Mouse (Mus musculus): ENCODE measurements around the gene Slc13a5. TPM values are rescaled to one million over a fixed set of nuclear protein-coding genes. Genes with fewer than 3 reads are reported as not detected.

The Slc13a5 gene
- polyA plus RNA-seq (2014; fragmentation: Illumina TruSeq; extraction: RNeasy Lipid Tissue Mini Kit (QIAGEN cat#74804)), result not detected

DNA sequence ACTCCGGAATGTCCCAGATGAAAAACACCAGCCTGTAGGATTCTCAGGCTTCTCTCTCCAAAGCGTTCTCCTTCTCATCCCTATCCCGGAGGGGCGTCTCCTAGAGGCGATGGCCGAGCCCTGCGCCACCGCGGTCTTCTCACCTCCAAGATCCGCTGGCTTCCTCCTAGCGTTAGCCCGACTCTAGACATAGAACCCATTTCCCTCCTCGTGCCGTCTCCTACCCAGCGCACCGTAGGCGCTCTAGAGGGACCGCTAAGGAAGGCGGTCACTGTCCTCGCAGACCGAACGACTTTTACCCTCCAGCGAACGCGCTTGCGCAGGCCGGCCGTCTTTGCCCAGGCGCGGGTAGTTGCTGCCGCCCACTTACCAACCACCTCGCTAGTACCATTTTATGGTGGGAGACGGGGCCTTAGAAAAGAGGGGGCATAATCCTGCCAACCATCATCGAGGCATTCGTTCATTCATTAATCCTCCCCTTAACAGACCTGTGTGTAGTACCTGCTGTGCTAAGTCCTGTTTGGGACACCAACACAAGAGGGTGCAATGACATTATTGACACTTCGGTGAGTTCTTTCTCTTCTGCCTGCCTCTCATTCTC lies at the start of gene Slc13a5:
TSS of gene Slc13a5 (minus strand) at position 263 of the 601 bp plus-strand sequence.

DNA sequence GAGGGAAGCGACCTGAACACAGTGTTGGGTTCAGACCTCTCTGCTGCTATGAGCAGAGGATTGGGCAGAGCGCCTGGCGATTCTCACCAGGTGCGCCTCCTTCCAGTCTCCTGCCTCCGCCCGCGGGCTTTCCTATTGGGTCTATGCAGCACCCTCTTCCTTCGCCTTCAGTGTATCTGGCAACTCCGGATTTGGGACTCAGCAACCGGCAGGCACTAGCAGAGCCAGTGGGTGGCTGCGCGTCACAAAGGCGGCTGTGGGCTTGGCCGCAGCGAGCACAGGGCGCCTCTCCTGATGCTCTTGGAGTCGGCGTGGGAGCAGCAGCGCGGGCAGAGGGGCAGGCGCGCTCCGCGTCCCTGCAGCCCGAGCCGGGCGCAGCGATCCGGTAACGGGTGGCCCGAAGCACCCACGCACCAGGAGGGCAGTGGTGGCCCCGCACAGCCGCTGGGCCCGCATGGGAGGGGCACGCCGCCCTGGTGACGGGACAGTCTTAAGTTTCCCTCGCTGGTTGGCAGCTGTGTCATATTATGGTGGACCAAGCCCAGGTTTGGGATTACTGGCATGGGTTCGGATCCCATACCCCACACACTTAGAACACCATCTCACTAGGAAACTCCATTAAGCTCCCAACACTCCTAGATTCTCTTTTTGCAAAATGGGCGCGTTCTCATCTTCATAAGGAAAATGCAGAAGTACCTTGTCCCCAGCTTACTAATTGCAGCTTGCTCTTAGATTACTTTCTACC lies 47.3 kb upstream of the Slc13a5 start, which contains the start of gene Fbxo39:
TSS of gene Fbxo39 (plus strand) at position 294 of the 745 bp plus-strand sequence.

DNA sequence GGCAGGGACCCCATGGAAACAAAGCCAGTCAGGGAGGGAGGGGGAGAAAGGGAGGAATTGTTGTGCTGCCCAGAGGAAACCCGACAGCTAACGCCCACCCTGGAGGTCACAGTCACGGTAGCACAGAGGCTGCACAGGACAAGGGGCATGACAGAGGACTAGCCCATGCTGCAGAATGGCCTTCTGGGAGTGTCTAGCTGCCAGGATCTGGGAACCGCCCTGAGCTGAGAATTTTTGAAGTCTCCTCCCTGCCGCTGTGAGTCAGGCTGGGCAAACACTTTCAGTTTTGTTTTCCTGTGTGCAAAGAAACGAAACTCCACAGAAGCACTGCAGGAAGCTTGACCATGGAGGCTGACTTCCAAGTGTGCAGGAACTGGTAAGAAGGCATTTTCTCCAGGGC lies 34.3 kb upstream of the Slc13a5 start, which contains the start of gene Xaf1:
TSS of gene Xaf1 (plus strand) at position 296 of the 400 bp plus-strand sequence.

DNA sequence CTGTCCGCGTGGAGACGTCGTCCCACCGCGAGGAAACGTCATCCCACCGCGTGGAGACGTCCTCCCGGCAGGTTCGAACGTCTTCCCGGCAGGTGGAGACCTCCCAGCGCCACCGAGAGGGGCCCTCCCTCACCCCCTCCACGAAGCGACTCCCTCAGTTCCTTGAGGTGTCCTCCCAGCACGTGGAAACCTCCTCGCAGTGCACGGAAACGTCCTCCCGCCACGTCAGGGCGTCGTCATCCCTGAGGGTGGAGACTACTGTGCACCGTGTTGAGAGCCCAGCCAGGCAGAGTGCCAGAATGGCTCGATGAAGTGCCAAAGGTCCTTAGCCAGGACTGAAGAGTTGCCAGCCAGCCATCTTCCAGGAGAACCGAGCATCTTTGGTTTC lies 51.6 kb downstream of the Slc13a5 start, which contains the start of gene Med31:
TSS of gene Med31 (minus strand) at position 183 of the 388 bp plus-strand sequence.

DNA sequence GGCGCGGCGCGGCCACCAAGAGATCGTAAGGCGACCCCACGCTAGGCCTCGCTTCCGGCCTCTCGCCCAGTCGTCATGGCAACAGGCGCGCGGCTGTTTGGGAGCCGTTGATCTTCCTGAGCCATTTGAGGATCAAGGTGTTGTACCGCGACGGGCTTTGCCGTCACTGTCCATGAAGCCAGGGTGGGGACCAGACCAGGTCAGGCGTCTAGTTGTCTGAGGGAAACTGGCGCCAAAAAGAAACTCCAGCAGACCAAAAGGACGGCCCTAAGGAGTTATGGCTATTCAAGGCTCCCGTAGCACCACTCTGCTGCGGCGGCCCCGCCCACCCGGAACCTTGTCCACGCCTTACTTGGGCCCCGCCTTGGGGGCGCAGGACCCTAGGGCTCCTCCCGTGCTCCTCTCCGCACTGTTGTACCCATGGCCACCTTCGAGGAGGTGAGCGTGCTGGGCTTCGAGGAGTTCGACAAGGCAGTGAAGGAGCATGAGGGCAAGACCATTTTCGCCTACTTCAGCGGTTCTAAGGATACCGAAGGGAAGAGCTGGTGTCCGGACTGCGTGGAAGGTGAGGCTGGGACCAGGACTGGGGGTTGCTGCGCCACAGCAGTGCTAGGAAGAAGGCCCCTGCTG lies 59.7 kb downstream of the Slc13a5 start, which contains the start of the genes 4933427D14Rik and Txndc17:
TSS of gene 4933427D14Rik (minus strand) at position 256 of the 630 bp plus-strand sequence.
TSS of gene Txndc17 (plus strand) at position 344 of the 630 bp plus-strand sequence.

DNA sequence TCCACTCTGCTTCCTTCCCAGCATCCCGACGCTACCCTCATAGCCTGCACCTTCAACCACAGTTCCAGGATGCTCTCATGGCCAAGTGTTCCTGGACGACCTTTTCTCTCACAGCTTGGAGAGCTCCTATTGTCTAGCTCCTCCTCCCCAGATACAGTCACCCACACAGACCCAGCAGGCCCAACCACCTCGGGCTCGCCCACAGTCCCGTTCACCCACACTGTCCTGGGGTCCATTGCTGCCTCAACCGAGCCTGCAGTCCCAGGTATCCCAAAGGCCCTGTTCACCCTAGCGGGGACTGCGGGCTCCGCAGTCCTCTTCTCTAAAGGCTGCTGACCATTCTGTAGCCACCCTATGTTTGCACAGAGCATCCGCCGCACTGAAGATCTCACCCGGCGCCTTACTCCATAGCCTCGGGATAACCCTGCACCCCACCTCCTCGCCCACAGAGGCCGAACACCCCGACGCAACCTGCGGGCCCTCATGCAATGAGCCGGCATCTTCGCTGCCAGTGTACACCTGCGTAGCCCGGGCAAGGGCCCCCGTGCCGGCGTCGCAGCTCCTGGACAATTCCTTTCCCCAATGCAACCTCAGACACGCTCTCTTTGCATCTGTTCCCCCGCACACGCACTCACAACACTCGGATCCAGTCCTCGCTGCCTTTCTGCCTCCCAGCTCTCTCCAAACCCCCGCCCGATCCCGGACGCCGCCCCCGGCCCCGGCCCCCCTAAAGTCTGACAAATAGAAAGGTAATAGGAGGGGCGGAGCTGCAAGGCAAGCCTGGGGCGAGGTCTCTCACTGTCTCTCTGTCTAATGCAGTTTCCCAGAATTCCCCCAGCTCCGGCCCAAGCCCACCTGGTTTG lies 60.5 kb downstream of the Slc13a5 start, which contains the start of gene Gm43951:
TSS of gene Gm43951 (minus strand) at position 500 of the 863 bp plus-strand sequence.

Other genes starting within 250 kb of the Slc13a5 start
- 0.37 TPM for gene Aipl1, start 229.7 kb downstream of the Slc13a5 start, polyA plus RNA-seq (2014; fragmentation: Illumina TruSeq; extraction: RNeasy Lipid Tissue Mini Kit (QIAGEN cat#74804))
- gene Pimreg, start 225.2 kb downstream of the Slc13a5 start, polyA plus RNA-seq (2014; fragmentation: Illumina TruSeq; extraction: RNeasy Lipid Tissue Mini Kit (QIAGEN cat#74804)), result 1.1 TPM
- 1.0 TPM for gene Pitpnm3, start 131.4 kb downstream of the Slc13a5 start, polyA plus RNA-seq (2014; fragmentation: Illumina TruSeq; extraction: RNeasy Lipid Tissue Mini Kit (QIAGEN cat#74804))
- gene Gm43951, start 60.4 kb downstream of the Slc13a5 start, polyA plus RNA-seq (2014; fragmentation: Illumina TruSeq; extraction: RNeasy Lipid Tissue Mini Kit (QIAGEN cat#74804)), result not detected
- gene 4933427D14Rik, start 59.8 kb downstream of the Slc13a5 start, polyA plus RNA-seq (2014; fragmentation: Illumina TruSeq; extraction: RNeasy Lipid Tissue Mini Kit (QIAGEN cat#74804)), result 16.2 TPM
- 130 TPM for gene Txndc17, start 59.7 kb downstream of the Slc13a5 start, polyA plus RNA-seq (2014; fragmentation: Illumina TruSeq; extraction: RNeasy Lipid Tissue Mini Kit (QIAGEN cat#74804))
- gene Med31, start 51.6 kb downstream of the Slc13a5 start, polyA plus RNA-seq (2014; fragmentation: Illumina TruSeq; extraction: RNeasy Lipid Tissue Mini Kit (QIAGEN cat#74804)), result 16.0 TPM
- gene Xaf1, start 34.4 kb upstream of the Slc13a5 start, polyA plus RNA-seq (2014; fragmentation: Illumina TruSeq; extraction: RNeasy Lipid Tissue Mini Kit (QIAGEN cat#74804)), result 31.6 TPM
- gene Fbxo39, start 47.2 kb upstream of the Slc13a5 start, polyA plus RNA-seq (2014; fragmentation: Illumina TruSeq; extraction: RNeasy Lipid Tissue Mini Kit (QIAGEN cat#74804)), result not detected
- gene Tekt1, start 95.2 kb upstream of the Slc13a5 start, polyA plus RNA-seq (2014; fragmentation: Illumina TruSeq; extraction: RNeasy Lipid Tissue Mini Kit (QIAGEN cat#74804)), result 3.1 TPM
- gene Smtnl2, start 144.5 kb upstream of the Slc13a5 start, polyA plus RNA-seq (2014; fragmentation: Illumina TruSeq; extraction: RNeasy Lipid Tissue Mini Kit (QIAGEN cat#74804)), result 9.8 TPM
- gene Ggt6, start 168.3 kb upstream of the Slc13a5 start, polyA plus RNA-seq (2014; fragmentation: Illumina TruSeq; extraction: RNeasy Lipid Tissue Mini Kit (QIAGEN cat#74804)), result not detected
- gene Mybbp1a, start 174.1 kb upstream of the Slc13a5 start, polyA plus RNA-seq (2014; fragmentation: Illumina TruSeq; extraction: RNeasy Lipid Tissue Mini Kit (QIAGEN cat#74804)), result 60.1 TPM
- 0.80 TPM for gene Spns2, start 222.7 kb upstream of the Slc13a5 start, polyA plus RNA-seq (2014; fragmentation: Illumina TruSeq; extraction: RNeasy Lipid Tissue Mini Kit (QIAGEN cat#74804))

Data from ovary, adult 10 weeks (tissue).